Mouse (Mus musculus): ENCODE measurements around the gene Rpl37a. TPM values are rescaled to one million over a fixed set of nuclear protein-coding genes. Genes with fewer than 3 reads are reported as not detected.

Gene Rpl37a
- polyA plus RNA-seq (2015; fragmentation: Nextera tagmentation; extraction: Ambion mirVana) = 2,771 and 2,781 TPM in 2 replicates

DNA sequence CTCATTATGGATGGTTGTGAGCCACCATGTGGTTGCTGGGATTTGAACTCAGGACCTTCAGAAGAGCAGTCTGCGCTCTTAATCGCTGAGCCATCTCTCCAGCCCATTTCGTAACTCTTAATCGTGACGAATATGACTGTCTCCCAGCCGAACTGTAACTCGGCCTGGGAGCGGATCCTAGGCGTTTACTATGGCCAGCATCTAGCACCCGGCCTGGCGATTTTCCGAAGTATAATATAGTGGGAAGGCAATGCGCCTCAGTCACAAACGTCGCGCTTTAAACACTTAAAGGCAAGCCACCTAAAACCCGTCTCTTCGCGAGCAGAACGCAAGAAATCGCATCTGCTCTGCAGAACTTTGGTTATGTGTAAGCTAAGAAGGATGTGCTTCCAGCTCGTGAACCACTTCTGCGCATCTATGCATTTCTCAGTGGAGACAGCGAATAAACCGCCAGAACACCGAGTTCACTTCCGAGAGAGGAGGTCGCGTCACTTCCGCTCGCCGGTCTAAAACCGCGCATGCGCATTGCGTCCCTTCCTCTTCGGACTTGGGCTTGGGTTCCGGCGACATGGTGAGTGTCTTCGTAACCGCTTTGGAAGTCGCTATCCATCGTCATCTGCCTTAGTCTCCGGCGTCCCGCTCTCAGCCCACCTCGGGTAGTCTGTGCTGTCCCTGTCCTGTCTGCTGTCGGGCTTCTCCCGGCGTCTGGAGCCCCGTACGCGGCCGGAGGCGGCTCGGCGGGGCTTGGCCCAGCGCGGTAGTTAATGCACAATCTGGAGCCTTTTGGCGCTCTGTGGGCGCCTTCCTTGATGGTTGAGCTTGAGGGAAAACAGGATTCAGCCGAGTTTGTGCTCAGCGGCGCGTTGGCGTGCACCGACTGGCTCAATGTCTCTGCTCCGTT is at the start of gene Rpl37a:
Gene Rpl37a, plus strand, starts transcription at position 538 of the 901 bp plus-strand sequence.
- peak; percentile 98 for DNase-seq (ENCODE audit: low spot score)

- DNase-seq (ENCODE audit: low spot score) = no peak
These were observed 38.0 kb upstream of the Rpl37a start for GRCm38 (mm10) chr1:72673070-72673469.

DNA sequence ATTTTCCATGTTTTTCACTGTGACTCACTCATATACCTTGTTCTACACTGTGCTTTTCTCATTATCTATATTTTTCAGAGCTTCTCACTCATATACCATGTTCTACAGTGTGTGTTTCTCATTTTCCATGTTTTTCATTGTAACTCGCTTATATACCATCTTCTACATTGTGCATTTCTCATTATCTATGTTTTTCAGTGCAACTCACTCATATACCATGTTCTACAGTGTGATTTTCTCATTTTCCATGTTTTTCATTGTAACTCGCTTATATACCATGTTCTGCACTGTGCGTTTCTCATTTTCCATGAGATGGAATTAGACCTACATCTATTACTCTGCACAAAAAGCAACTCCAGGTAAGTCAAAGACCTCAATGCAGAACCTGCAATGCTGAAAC is 14.8 kb upstream of the Rpl37a start:
- DNase-seq (ENCODE audit: low spot score) = no peak

DNA sequence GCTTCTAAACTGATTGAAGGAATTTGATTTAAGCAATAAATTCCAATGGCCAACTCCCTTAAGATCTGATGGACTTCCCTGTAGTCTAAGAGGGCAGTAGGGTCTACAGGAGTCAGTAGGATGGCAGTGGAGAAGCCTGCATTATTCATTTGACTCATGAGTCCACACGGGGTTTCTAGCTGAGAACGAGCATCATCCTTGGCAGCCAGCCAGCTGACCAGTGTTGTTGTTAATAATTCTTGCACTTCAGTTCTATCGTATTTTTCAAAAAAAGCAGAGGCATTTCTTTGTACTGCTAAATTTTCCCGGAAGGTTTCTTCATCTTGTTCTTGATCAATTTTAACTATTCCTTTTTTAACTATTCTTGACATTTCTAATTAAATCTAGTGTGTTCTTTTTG is 12.4 kb upstream of the Rpl37a start:
- DNase-seq (ENCODE audit: low spot score) = no peak

DNA sequence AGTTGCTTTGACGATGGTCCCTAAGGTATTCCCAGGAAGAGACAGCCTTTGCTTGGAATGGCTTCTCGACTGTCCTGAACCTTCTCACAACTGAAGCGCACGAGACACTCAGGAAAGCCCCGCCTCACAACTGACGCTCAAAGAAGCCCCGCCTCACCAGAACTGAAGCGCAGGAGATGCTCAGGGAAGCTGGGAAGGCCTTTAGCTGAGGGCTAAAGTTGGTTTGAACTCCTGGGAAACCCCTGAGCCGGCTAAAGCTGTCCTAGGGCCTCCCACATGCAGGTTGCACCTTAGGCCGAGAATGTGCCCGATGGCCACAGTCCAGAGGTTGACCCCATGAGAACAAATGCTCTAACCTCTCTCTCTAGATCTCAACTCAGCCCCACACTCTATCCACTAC is 10.6 kb upstream of the Rpl37a start, which contains the start of gene Ankar:
Gene Ankar, minus strand, starts transcription at position 101 of the 400 bp plus-strand sequence.
- no peak for DNase-seq (ENCODE audit: low spot score)

DNA sequence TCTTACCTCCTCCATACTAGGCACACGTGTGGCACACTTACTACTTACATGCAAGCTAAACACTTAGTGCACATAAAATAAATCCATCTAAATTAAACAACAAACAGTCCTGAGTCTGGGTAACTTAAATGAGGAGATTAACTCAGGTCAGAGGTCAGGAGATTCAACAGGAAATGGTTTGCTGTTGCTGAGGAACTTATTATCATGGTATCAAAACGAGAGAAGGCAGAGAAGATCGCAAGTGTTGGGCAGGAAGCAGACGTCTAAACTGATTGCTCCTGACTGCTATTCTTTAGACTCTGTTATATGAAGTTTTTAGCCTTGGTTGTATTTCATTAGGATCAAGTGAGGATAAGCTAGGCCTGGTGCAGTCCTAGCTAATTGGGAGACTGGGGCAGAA is 3.6 kb upstream of the Rpl37a start:
- no peak for DNase-seq (ENCODE audit: low spot score)

DNA sequence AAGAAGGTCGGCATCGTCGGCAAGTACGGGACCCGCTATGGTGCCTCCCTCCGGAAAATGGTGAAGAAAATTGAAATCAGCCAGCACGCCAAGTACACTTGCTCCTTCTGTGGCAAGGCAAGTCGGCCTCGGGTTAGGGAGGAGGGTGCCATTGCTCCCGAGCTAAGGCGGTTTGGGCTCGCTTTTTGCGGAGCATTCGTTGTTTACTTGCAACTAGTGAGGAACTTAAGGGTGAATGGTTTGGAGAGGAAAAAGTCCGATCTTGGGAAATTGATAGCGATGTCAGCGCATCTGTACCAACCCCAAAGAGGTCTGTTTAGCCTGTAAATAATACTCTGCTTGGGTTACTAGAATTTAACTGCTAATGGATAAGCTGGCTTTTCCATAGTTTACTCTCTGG is 594 bp downstream of the Rpl37a start:
- DNase-seq (ENCODE audit: low spot score) = peak; percentile 25

- DNase-seq (ENCODE audit: low spot score) = no peak
These were observed 3.5 kb downstream of the Rpl37a start for GRCm38 (mm10) chr1:72714547-72714946.

GRCm38 (mm10) chr1:72715065-72715464 is 4.0 kb downstream of the Rpl37a start:
- DNase-seq (ENCODE audit: low spot score) = no peak

- DNase-seq (ENCODE audit: low spot score) = no peak
These were observed 4.7 kb downstream of the Rpl37a start for GRCm38 (mm10) chr1:72715593-72716361.

DNA sequence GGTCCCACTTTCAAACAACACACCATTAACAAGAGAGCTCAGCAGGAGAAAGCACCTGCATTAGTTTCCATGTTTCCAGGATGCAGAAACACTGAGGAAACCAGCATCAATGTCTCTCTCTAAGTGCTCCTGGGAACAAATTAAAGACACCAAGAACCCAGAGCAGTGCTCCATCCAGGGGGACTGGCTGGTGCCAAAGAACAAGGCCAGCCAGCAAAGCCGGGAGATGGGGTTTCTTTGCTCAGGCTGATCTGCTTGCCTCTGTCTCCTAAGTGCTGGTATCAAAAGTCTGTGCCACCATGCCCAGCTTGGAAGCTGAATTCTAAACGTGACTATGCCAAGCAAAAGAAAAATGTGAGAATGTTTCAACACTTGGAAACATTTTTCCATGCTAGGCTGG is 5.3 kb downstream of the Rpl37a start:
- no peak for DNase-seq (ENCODE audit: low spot score)

DNA sequence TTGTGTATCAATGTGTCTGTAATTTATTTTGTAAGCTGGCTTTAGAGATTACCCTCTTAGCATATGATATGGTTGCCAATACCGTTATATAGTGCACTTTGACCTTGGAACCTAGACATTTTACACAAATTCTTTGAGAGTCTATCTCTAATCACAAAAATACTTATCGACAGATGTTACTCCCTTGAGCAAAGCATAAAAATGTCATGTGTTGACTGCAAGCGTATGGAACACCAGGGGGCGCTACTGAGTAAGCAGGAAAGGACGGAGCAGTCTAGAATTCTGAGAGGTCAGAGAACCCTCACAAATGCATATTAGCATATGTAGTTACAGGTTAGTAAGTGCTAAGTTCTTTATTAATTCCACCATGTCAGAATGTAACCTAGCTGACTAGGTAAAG is 5.8 kb downstream of the Rpl37a start:
- DNase-seq (ENCODE audit: low spot score) = peak; percentile 73

GRCm38 (mm10) chr1:72717540-72717939 is 6.5 kb downstream of the Rpl37a start:
- no peak for DNase-seq (ENCODE audit: low spot score)

GRCm38 (mm10) chr1:72718846-72719245 is 7.8 kb downstream of the Rpl37a start:
- DNase-seq (ENCODE audit: low spot score) = peak; percentile 54

GRCm38 (mm10) chr1:72720115-72720725 is 9.1 kb downstream of the Rpl37a start:
- DNase-seq (ENCODE audit: low spot score) = no peak

- DNase-seq (ENCODE audit: low spot score) = no peak
These were observed 11.6 kb downstream of the Rpl37a start for GRCm38 (mm10) chr1:72722646-72723045.

- DNase-seq (ENCODE audit: low spot score) = no peak
These were observed 13.3 kb downstream of the Rpl37a start for GRCm38 (mm10) chr1:72724354-72724753.

DNA sequence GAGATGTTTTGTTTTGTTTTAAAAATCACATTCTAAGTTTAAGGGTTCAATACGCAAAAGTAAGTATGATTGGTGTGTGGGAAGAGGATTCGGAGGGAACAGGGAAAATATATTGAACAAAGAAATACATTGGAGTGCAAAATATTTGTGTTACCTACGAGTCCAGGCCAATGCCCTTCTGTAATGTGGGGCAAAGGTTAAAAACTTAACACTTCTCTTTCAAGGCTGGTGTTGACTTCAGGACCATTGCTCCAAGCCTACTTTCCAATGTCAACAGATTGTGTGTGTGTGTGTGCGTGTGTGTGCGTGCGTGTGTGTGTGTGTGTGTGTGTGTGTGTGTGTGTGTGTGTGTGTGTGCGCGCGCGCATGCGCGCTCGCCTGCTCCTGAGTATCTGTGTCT is 14.9 kb downstream of the Rpl37a start:
- no peak for DNase-seq (ENCODE audit: low spot score)

- no peak for DNase-seq (ENCODE audit: low spot score)
These were observed 17.7 kb downstream of the Rpl37a start for GRCm38 (mm10) chr1:72728781-72729180.

DNA sequence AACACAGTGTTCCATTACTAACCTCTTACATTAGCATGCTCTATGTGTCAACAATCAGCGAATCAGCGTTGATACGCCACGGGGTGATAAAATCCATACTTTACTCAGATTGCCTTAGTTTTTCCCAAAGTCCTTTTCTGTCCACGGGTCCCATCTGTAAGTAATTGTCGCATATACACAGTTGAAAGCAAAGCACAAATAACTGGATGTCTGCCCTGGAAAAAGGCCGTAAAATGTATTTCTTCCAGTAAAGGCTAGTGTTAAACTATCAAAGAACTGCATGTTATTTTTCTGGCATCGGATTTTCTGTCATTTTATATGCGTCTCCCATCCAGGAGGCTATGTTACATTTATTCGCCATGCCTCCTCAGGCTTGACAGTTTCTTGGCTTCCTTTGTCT is 19.0 kb downstream of the Rpl37a start:
- no peak for DNase-seq (ENCODE audit: low spot score)

DNA sequence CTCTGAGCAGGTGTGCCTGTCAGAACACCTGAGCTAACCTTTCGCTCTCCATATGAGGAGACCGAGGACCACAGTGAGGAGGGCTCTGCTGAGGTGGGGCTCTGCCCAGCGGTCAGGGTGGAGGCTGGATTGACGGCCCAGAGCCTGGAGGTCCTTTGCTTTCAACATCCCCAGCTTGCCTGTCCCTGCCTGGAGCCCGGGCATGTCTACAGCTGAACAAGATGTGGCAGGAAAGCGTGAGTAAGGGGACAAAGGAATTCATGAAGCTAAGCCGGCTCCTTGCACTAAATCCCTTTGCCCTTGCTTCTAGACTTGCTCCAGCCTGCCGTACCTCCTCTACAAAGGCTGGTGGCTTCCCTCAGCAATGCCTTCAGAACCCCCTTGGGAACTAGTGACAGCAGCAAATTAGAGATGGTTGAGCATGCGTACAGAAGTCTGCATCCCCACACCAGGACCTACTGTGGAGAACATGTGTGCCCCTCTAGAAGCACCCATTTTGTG is 22.2 kb downstream of the Rpl37a start:
- no peak for DNase-seq (ENCODE audit: low spot score)

Measured in thymus, postnatal 0 days (tissue).